Mouse (Mus musculus) megakaryocyte progenitor cell, adult 5-6 weeks (primary cell): ENCODE results near the gene Rbm34. TPM values are rescaled to one million over a fixed set of nuclear protein-coding genes. Genes with fewer than 3 reads are reported as not detected.
"Not testable (repeated sequence)": the region's sequence is repeated elsewhere in the genome, so short reads cannot be mapped to it uniquely, and the experiment has no call there.

Experiments
- ATAC-seq: replicated peaks from 2 replicates; pipeline ENCODE4 v1.8.0; 2016; ENCODE audit warnings: mild to moderate bottlenecking, moderate TSS enrichment, inconsistent platforms; ENCODE audit not compliant: poor library complexity
- total RNA-seq, 2 experiments: library from RNA; stranded (forward) in 1 of 2; stranded (reverse) in 1 of 2; fragments of 157-497, 149-512 nt in 1 of 2; fragments of 200-1000 nt in 1 of 2; gene quantifications; 2 replicates each; pipeline versions ENCODE4 v1.2.3 to v1.2.4; 2015 to 2017

Rbm34 gene
- total RNA-seq (2015) (35.8 and 40.0 TPM in 2 replicates), total RNA-seq (2017) (51.6 and 52.3 TPM in 2 replicates)

- ATAC-seq = peak; percentile 91
Measured at GRCm38 (mm10) chr8:126970579-126971313, at the start of gene Rbm34. Rbm34 (minus strand) TSS chr8:126971071.

DNA sequence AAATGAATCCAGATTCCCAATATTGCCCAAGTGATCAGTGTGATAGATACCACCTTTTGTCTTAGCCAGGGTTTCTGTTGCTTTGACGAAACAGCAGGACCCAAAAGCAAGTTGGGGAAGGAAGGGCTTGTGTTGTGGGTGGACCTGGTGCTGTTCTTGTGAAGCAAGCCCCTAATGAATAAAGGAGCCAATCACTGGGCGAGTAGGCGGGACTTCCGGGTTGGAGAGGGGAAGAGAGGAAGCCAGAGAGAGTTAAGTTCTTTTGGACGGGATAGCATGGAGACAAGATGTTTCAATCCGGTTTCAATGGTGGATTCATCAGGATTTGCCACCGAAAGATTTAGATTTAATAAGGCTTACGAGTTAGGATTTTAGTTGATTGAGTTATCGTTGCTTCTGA is 40.8 kb upstream of the Rbm34 start:
- ATAC-seq = no peak

- ATAC-seq = no peak
Measured at GRCm38 (mm10) chr8:126994506-126994905, 23.6 kb upstream of the Rbm34 start.

DNA sequence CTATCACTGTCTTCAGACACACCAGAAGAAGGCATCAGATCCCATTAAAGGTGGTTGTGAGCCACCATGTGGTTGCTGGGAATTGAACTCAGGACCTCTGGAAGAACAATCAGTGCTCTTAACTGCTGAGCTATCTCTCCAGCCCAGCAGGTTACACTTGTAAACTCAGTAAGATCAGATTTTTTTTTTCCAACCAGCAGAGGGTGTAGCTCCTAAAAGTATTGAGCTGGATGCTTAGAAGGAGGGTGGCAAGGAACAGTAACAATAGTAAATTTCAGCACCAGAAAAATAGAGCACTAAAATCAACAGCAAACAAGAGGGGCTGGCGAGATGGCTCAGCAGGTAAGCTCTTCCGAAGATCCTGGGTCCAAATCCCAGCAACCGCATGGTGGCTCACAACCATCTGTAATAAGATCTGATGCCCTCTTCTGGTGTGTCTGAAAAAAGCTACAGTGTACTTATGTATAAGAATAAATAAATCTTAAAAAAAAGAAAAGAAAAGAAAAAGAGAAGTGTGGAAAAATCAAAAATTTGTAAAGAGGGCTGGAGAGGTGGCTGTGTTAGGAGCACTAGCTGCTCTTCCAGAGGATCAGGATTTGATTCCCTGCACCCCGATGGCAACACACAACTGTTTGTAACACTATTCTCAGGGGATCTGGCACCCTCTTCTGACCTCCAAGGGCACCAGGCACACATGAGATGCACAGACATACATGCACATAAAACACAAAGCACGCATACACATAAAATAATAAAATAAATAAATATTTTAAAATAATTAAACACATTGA is 18.7 kb upstream of the Rbm34 start:
- no peak for ATAC-seq

DNA sequence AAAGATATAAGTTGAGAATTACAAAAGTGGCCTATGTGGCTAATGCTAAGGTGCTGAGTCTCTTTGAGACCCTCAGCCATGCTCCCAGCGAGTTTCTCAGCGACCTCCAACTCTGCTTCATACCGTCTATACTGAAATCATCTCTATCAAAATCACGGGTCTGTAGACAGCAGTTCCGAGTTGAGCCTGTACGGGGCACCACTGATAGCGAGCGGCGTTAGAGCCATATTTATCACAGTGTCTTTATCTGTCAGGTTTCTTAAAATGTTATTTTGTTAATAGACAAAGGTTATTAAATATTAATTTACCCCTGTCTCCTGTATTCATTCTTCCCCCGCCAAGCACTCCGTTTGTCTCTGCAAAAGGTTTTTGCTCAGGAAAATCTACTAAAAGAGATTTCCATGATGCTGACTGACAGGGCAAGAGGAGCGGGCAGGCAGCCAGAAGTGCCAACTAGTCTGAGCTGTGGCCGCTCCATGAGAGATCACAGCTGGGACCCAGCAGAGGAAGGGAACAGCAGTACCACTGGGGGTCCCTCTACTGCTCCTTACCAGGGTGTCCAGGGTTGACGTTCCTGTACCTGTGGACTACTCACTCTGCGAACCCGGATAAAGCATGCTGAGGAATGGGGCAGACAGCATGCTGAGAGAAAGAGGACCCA is 17.6 kb upstream of the Rbm34 start:
- no peak for ATAC-seq

- ATAC-seq = peak; percentile 99
Measured at GRCm38 (mm10) chr8:126986495-126986894, 15.6 kb upstream of the Rbm34 start.

DNA sequence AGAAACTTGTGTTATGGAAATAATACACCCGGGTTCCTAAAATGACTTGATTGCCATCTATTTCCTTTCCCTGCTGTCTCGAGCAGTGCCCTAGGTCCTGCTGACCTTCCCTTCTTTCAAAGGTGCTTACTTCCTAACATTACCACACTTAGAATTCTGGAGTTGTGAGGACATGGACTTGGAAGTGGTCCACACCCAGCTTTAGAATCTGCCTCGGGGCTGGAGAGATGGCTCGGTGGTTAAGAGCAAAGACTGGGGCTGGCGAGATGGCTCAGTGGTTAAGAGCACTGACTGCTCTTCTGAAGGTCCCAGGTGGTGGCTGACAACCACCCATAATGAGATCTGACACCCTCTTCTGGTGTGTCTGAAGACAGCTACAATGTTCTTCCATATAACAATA is 9.2 kb upstream of the Rbm34 start:
- ATAC-seq = no peak

- ATAC-seq = peak; percentile 50
Measured at GRCm38 (mm10) chr8:126979091-126979920, 8.4 kb upstream of the Rbm34 start.

- not testable (repeated sequence) for ATAC-seq
Measured at GRCm38 (mm10) chr8:126978535-126978934, 7.7 kb upstream of the Rbm34 start.

GRCm38 (mm10) chr8:126978028-126978427 is 7.2 kb upstream of the Rbm34 start:
- no peak for ATAC-seq

DNA sequence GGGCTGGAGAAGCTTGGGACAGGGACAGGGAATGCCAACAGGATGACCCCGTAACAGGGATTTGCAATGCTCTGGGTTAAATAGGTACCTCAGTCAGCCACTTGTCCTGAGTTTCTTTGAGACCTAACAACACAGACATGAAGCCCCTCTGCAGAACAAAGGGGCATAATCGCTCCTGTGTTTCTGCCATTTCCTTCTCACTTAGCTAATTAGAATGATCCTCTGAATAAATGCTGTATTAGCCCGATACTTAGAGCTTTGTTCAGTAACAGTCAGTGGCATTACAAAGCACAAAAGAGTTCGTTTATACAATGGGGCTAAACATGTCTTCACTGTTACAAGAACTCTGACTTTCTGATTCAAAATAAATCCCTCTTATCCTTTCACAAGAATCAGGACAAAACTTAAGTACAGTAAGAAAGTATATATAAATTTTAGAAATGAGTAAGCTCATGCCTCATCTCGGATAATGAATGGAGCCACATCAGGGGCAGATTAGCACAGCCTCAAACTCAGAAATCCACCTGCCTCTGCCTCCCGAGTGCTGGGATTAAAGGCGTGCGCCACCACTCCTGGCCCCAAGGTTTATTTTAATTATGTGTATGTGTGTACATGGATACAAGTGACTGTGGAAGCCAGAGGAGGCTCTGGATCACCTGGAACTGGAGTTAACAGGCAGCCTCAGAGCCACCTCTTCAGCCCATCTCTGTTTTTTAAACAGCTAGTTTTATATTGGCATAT is 5.9 kb upstream of the Rbm34 start:
- ATAC-seq = no peak

DNA sequence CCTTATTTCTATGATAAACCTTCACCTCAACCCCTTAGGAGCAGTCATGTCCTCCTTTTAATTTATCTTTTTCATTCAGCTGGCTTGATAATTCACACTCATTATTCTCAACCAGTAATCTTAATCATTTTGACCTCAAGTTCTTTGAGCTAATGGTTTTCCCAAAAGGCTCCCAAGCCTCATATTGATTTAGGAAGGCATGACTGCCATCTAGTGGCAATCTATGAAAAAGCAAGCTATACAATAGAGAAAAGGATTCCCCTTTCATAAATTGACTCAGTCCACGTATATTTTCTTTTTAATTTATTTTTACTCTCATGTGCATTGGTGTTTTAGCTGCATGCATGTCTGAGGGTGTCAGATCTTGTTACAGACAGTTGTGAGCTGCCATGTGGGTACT is 4.8 kb upstream of the Rbm34 start:
- peak; percentile 27 for ATAC-seq

DNA sequence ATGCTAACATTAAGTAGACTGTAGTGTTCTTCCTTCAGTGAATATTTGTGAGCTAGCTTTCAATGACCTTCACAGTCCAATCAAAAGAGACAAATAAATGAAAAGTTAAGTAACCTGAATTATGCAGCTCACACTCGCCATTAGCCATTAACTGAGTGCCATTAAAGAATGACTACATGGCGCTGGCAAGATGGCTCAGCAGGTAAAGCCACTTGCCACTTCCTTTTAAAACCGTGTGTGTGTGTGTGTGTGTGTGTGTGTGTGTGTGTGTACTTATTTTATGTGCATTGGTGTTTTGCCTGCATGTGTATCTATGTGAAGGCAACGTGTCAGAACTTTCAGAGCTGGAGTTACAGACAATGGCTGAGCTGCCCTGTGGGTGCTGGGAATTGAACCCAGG is 3.6 kb upstream of the Rbm34 start:
- no peak for ATAC-seq

- peak; percentile 17 for ATAC-seq
Measured at GRCm38 (mm10) chr8:126973686-126974265, 2.9 kb upstream of the Rbm34 start.

GRCm38 (mm10) chr8:126972649-126973048 is 1.8 kb upstream of the Rbm34 start:
- ATAC-seq = peak; percentile 43

- ATAC-seq = no peak
Measured at GRCm38 (mm10) chr8:126972102-126972501, 1.2 kb upstream of the Rbm34 start.

DNA sequence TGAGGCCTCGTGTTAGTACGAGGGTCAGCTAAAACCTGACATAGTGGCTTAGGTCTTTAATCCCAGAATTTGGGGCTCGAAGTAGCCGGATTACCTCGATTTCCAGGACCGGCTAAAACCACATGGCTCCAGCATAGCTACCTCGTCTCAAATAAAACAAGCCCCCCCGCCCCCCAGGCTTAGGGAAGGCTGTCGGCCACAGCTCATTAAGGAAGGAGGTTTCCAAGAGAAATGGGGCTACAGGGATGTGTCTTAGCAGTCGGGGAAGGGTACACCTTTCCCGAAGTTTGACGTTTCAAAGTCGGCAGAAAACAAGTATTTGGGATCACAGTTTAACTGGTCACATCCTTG is 418 bp upstream of the Rbm34 start:
- no peak for ATAC-seq

DNA sequence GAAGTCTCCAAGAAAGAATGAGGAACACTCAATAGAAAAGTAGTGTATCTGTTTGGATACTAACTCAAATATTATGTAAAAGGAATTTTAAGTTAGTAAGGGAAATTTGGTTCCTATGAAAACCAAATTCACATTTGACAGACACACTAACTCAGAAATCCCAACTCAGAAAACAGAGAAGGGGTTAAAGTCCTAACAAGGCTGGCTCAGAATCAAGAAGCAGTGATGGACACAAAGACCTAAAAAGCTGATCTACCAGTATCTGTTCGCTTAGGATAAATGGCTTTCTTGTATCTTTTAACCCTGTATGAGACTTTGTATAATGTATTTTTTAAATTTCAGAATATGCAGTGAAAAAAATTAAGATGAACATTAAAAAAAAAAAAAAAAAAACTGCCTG is 1.3 kb downstream of the Rbm34 start:
- ATAC-seq = no peak

DNA sequence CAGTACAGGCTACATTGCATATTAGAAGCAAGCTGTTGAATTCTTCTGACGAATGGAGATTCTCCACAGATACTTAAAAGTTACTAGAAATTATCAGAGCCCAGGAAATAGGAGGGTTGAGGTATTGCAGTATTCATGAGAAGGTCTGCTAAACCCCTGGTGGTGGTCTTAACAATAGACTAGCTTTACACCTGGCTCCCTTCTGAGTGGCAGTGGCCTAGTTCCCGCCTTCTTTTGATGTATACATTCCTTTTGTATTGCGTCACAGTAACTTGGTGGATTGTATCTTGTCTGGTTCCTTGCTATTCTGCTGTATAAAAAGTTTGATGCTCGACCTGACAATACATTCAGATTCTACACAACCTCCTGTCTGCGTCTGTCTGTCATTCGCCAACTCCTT is 2.8 kb downstream of the Rbm34 start:
- no peak for ATAC-seq

DNA sequence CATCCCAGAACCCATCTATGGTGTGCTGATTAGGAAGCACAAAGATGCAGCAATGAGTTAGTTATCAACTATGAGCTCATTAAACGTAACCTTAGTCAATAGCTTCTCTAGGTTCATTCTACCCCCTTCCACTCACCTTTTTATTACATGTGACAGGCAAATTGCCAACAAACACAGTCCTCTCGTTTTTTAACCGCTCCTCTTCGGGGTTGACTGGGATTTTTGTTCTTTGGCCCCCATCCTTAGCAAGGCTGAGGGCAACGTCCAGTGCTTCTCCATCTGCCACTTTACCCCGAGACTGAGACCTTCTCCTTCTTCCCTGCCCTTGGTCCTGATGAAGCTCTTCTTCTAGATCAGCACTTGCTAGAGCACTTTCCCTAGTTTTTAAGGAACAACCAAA is 5.6 kb downstream of the Rbm34 start:
- no peak for ATAC-seq
